20 mouse cellular contexts compared by ENCODE assay signal in the genomic region with DNA sequence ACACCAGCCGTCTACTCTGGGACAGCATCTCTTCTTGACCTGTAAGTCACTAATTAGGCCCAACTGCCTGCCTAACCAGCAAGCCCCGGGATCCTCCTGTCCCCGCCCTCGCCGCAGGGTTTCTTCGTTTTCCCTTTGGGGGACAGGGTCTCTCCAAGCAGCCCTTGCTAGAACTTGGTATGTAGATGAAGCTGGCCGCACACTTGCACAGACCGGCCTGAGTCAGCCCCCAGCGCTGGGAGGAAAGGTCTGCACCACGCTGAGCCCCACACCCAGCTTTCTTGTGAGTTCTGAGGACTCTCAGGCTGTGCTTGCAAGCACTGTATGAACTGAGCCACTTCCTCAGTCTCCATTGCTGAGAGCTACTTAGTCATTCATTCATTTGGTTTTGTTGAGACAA. TPM values are rescaled to one million over a fixed set of nuclear protein-coding genes. Genes with fewer than 3 reads are reported as not detected.
"Had no signal": no experiment of that assay in that cellular context is flagged by ENCODE, and none has a peak within 500 bp of the region (broad histone marks: within the 10 kb centered on the region; RNA-seq: fewer than 3 reads in every experiment).

No protein-coding gene starts in this region.

- H3K27ac ChIP-seq: kidney, embryonic 15.5 days; limb, embryonic 10.5 days; lung, embryonic 15.5 days; macrophage; neural tube, embryonic 13.5 days; stomach, embryonic 15.5 days had no signal

- H3K4me2 ChIP-seq: stomach, embryonic 15.5 days had no signal

- H3K4me3 ChIP-seq: kidney, embryonic 15.5 days; lung, embryonic 15.5 days; stomach, embryonic 15.5 days had no signal

- ATAC-seq: midbrain, embryonic 16.5 days had no signal

- H3K27me3 ChIP-seq: kidney, embryonic 15.5 days; lung, embryonic 15.5 days; neural tube, embryonic 13.5 days; stomach, embryonic 15.5 days had no signal

- H3K9me3 ChIP-seq: kidney, embryonic 15.5 days; limb, embryonic 10.5 days; lung, embryonic 15.5 days; neural tube, embryonic 13.5 days; stomach, embryonic 15.5 days had no signal

- H3K9ac ChIP-seq: kidney, embryonic 15.5 days; lung, embryonic 15.5 days; neural tube, embryonic 13.5 days; stomach, embryonic 15.5 days had no signal

- DNase-seq: kidney, adult 2 months; kidney, postnatal 14 days; lung, postnatal 14 days; retina, postnatal 1 day; right cerebral cortex, postnatal 4 days; thymus, adult 2 months; thymus, postnatal 25 days had no signal

RNA-seq across cellular contexts. Expression of gene Gm26938, which starts 1.7 kb away (rescaled TPM):
- polyA plus RNA-seq: intestine, embryonic 14.5 days; kidney, adult 2 months; kidney, embryonic 15.5 days; large intestine, adult 2 months; limb, embryonic 10.5 days; limb, embryonic 14.5 days; lung, embryonic 15.5 days; macrophage; midbrain, embryonic 16.5 days; neural tube, embryonic 13.5 days; spleen, adult 2 months; stomach, embryonic 15.5 days; testis, adult 2 months; thymus, adult 2 months; urinary bladder, adult 2 months had no signal

RNA-seq across cellular contexts. Expression of gene Tmem184a, which starts 4.8 kb away (rescaled TPM):
- polyA plus RNA-seq: macrophage had no signal
